Mouse (Mus musculus): Measurements from ENCODE around the gene Gse1.
A peak's percentile ranks its signal among the peaks of the same experiment; 100 is the strongest.

Gene Gse1

DNA sequence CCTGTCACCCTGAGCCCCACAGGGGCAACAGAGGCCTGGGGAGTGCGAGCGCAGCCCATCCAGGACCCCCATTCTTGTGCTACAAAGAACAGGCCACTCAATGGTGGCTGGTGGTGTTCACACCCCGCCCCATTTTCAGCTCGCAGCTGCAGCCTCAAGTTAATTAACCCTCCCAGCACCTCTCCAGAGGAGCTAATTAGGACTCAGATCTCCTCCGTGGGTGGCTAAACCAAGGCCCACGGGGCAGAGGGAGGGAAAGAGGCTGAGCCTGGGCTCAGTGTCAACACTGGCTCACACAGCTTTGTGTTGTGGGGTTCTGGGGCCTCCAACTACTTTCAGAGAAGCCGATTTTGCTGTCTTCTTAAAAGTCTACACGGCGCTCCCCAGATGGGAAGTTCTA lies 75.8 kb downstream of the Gse1 start:
- DNase-seq: no peak

DNA sequence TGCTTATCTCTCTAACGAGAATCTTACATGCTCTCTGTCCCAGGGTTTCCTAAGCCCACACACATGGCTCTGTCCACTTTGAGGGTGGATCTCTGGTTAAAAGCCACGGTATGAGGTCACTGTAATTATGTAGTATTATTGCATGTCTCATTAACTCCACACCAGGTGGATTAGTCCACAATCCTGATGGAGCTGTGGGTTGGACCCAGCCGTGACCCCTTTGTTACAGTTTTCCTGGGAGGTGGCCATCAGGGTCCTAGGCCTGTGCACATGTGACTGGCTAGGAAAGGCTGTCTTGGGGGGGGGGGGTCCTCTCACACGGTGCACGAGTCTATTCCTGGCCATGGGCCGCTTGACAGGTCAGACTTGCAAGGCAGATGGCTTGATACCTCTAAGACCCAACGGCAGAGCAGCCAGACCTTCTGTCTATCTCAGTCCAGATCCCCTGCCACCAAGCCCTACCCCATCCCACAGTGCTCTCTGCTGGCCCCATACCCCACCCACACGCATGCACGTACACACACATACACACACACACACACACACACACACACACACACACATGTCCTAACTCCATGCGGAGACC lies 77.6 kb downstream of the Gse1 start:
- no peak for DNase-seq

DNA sequence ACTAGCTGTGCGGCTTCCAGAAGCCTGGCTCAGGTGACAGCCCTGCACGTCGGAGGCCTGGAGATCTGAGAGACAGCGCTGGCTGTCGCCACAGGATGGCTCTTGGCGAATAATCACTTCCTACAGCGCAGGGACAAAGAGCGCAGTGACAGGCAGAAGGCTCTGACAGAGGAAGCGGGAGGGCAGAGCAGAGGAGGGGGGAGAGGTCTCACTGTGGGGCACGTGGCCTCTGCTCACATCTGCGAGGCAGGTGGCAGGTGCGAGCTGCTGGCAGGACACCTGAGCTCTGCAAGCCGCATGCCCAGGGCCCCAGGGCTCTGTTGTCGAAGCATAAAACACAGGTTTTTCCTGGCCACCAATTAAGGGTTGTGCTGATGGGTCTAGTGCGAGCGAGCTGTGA lies 78.8 kb downstream of the Gse1 start:
- DNase-seq: peak; percentile 79 to 91

DNA sequence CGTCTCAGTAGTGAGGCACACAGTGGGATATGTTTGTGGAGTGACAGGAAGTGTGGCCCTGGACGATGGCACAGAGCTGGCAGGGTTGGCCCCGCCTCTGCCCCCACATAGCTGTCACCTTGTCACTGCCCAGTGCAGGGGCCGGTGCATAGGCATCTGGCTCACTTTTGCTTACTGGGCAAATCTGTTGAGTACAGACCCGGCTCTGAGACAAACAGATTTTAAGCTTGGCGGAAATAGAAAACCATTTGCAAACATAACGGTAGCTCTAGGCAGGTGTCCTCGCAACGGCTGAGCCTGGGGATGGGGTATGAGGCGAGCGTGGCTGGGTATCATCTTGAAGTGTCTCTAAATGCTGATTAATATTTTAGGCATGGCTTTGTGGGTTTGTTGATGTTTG lies 79.3 kb downstream of the Gse1 start:
- DNase-seq: no peak

DNA sequence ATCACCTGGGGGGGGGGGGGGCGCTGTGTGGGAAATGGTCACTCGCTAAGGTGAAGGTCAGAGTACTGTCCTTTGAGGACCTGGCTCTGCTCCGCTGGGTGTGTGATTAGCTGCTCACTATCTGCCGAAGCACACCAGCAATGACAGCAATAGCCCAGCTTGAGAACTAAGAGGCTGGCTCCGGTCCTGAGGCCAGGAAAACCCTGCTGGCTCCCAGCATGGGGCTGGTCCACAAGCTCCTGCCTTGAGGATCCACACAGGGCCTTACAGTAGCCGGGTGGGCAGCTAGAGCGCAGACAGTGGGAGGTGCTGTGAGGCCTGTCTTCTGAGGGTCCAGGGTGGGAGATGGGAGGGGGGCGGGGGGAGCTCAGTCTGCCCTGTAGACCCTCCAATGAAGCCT lies 79.9 kb downstream of the Gse1 start:
- DNase-seq: no peak

DNA sequence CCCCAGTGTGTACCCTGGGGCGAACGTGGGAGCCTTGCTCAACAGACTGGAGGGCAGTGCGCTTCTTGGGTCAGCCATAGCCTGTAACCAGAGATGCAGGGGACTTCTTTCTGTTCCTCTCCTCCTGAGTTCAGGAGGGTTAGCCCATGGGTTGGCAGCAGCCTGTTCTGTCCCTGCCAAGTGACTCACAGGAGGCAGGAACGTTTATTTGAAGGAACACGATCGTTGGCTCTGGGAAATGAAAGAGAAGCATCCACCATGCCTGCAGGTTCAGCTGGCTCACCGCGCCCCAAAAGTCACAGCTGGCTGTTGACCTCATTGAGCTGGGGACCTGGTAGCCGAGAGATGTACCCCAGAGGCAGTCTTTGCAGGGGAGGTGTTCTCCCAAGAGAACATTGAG lies 80.3 kb downstream of the Gse1 start:
- DNase-seq: no peak

DNA sequence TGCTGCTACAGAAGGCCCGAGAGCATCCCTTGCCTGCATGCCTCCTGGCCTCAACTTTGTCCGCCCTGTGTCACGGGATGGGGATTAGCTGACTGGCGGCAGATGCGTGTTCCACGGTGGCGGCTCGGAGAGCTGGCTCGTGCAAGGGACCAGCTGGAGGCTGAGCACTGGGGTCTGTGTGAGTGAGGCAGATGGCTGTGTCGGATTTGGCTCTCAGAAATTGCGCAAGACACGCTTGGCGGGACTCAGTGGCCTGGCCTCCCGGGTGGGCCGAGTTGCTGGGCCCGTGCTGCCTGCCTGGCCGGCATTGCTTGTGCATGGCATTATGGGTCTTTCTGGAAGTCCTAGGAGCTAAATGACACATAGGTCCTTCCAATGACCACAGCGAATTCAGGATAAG lies 81.1 kb downstream of the Gse1 start:
- no peak for DNase-seq

DNA sequence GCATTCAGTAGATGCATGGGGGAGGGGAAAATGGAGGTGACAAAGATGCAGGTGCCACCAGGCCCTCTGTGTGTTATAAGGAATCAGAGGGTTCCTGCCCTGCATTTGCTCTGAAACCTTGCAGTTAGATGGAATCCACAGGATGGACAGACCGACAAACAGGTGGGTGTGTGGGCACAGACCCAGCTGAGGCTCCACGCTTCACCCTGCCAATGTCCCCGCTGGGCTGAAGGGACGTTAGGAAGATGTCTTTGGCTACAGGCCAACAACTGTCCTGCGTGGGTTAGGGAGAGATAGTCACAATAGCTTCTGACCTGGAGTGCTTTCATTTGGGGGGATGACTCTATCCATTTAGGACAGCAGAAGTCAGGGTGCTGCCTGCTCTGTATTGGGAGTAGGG lies 81.8 kb downstream of the Gse1 start:
- DNase-seq: no peak

DNA sequence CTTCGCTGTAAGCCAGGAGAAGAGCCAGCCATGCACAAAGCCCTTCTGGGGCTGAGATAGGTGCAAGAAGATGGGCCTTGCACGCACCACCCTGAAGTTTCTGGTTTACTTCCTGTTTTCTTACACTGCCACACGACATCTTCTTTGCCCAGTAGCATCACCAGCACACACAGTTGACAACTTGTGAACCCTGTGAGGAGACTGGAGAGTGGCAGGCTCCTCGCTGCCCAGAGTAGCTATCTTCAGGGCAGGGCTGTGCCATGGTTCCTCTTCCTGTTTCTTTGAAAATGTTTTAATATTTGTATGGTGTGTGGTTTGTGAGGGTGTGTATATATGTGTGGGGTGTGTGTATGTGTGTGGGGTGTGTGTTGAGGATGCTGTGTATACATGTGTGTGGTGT lies 84.2 kb downstream of the Gse1 start:
- no peak for DNase-seq

DNA sequence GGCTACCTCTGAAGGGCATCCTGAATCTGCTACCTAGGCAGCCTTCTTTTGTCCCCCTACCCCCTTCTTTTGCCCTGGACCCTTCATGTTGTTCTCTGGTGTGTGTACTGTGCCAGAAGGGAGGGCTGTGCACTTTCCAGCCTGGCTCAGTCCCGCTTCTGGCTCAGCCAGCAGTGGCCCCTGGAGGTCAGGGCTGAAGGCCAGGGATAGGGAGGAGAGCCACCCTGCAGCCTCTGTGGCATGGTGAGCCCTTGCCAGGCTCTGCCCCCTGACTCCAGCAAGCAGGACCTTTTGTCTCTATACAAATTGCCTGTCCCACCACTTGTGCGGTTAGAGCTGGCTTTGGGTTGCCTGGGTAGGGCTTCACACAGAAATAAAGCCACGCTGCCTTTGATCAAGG lies 85.4 kb downstream of the Gse1 start:
- no peak for DNase-seq

DNA sequence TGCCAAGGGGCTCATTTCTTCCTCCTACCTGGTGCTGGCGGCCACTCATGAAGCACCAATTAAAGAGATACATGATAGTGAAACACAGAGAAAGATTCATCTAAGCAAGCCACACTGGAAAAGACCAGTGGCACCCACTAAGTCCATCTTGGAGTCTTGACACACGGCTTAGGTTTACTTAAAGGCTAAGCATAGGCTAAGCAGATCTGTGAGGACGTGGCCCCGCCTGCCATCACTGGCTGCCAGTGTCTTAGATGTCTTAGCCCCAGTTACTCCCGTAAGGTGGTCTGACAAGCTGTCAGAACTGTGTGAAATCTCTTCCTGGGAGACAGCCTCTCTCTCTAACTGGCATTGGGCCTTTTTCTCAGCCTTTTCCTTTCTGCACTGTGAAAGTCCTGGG lies 86.7 kb downstream of the Gse1 start:
- no peak for DNase-seq

DNA sequence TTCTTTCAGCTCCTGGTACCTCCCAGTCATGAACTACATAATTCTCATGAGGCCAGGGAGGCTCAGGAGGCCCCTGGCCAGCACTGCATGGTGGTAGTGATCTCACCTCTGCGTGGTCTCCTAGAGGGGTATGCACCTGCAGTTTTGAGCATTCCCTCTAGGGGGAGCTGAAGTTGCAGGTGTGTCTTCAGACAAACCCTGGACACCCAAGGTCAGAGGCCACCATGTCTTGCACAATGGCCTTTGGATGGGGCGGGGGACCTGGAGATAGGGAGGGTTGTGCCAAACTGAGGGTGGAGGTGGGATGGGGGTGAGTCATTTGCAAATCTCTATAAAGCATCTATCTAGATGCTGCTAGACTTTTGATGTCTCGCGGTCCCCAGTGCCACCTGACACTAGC lies 87.4 kb downstream of the Gse1 start:
- DNase-seq: peak; percentile 50 to 52

DNA sequence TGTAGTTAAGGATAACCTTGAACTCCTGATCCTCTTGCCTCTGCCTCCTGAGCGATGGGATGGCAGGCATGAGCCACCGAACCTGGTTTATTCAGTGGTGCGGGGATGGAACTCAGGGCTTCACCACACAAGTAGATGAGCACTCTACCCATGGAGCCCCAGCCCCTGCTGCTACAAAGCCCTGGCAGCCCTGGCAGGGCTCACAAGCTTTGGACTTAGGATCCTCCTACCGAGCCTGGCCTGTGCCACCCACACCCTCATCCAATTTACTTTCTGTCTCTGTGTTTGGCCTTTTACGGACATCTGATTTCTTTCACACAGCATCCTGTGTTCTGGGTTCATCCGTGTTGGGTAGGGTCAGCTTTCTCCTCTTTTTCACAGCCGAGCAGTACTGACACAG lies 88.5 kb downstream of the Gse1 start:
- DNase-seq: no peak

DNA sequence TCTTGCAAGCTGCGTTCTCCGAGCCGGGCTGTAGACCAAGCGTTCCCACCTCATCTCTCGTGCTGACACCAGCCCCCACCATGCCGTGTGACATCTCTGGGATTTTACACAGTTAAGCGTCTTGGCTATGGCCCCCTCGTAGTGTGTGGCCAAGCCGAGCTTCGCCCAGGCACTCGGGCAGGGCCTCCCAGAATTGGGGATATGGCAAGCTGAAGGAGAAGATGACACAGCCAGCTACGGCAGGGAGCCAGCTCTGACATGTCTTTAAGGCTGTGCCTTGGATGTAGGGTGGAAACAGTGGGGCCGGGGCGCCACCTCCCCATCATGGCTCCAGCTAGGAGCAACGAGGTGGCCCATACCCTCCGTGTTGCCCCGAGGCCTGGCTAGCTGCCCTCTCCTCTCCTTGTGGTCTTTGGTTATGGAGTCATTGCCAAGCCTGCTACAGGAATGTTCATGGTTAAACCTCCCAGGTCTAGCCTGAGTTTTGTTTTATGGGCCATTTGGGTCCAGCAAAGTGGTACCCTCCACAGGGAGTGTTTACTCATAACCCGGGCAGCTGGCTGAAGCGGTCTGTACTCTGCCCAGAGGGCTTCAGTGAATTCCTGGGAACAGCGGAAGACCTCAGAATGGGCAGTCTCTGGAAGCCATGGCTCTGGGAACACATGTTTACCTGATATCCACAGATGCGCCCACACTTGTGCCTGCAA lies 89.0 kb downstream of the Gse1 start:
- no peak for DNase-seq

DNA sequence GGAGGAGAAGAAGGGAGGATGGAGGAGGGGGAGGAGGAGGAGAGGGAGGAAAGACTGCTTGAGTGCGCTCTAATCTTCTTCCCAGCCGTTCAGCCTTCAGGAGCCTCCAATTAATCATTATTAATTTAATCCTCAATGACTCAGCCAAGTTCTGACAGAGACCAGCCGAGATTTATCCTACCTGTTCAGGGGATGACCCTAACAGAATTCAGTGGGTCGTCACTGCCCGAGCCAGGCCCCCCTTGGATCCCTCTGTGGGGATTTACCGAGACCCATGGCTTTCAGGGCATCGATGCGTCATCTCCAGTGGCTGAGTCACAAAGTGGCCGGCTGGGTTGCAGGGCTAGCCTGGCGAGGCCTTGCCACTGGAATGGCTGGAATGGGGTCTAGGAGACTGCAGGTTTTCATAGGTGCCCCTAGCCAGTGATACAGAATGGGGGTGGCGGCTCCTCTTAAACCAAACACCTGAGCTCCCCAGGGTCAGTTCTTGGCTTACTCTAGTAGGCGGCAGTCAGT lies 90.3 kb downstream of the Gse1 start:
- DNase-seq: no peak

DNA sequence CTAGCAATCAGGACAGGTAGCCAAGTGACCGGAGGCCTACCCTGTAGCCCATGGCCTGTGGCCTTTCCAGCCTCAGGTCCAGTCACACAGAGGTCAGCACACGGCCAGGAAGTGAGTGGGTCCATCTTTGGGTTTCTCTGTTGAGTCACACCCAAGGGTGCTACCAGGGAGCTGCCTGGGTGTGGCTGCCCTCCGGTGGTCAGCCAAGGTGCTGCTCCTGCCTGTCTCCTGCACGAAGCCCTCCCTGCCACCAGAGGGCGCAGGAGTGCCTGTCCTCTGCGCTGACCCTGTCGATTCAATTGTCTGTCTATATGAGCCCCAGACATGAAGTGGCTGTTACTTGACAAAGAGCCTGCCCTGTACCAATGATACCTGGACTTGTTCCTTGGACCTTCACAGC lies 91.2 kb downstream of the Gse1 start:
- DNase-seq: peak; percentile 79 to 83

DNA sequence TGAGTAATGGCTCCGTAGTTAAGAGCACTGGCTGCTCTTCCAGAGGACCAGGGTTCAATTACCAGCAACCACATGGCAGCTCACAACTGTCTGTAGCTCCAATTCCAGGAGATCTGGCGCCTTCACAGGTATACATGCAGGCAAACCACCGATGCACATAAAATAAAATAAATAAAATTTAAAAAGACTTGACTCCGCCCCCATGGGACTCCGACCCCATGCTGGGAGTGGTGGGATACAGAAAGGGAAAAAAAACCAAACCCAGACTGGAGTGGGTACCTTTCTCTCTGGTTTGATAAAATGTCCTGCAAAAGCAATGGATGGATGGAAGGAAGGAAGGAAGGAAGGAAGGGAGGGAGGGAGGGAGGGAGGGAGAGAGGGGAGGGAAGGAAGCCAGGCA lies 91.9 kb downstream of the Gse1 start:
- no peak for DNase-seq

DNA sequence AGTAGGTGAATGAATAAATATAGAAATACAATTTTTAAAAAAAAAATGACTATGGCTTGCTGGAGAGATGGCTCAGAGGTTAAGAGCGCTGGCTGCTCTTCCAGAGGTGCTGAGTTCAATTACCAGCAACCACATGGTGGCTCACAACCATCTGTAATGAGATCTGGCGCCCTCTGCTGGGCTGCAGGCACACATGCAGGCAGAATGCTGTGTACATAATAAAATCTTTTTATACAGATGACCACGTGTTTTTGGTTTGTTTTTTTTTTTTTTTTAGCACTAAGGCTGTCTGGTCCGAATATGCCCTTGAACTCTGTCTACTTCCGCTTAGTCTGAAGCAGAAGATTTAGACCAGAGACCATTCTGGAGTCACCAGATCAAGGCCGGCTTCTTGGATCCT lies 93.5 kb downstream of the Gse1 start:
- DNase-seq: peak; percentile 45 to 51

DNA sequence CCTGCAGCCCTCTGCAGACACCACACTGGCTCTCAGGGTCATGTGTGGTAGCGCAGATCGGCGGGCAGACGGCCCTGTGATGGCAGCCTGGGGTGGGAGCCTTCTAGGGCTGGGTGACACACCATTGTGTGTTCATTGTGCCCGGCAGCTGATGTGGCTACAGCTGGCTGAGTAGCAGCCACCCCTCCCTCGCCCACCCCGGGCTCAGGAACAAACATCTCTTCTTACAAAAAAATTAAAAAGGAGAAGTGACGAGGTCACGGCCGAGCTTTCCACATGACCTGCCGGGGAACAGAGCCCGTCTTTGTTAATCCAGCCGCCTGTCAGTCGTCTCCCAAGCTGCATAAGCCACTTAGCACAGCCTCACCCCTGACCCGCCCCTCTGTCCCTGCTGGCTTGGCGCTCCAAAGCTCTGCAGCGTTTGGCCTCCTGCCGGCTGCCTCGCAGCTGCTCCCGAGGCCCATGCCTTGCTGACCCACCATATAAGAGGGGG lies 94.7 kb downstream of the Gse1 start:
- DNase-seq: no peak

DNA sequence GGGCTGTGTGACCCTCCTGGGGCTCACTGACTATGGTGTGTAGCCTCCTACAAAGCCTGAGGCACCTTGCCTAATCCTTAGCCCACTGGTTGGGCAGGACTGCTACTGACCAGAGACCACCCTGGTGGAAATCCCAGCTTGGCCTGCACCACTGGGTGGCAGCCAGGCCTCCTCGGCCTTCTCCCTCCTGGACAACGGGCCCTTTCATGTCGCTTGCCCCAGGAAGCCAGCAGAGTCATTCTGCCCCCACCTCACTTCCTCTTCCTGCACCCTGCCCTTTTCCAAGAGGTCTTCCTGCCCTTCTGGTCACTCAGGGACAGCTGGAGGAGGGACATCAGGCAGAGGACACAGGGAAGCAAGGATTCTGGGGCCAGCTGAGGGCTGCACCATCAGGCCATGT lies 96.3 kb downstream of the Gse1 start:
- no peak for DNase-seq

DNA sequence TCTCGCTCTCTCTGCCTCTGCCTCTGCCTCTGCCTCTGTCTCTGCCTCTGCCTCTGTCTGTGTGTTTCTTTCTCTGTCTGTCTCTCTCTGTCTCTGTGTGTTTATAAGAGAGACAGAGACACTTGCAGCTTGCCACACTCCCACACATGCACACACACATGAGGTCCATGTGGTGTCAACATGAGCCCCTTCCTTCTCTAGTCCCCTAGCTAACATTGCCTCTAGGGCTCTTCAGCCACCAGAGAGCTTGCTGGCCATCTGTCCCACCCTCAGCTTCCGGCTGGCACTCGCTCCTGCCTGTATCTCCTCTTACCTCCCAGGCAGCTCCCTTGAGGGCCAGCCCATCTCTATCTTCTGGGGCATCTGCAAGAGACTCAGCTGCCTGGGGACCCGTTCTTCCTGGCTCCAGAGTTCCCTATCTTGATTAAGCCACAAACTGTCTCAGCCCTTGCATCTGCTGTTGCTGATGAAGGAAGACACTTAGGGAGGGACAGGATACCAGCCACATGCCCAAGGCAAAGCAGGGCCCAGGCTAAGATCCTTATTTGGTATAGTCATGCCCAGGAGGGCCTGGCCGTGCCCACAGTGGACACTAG lies 97.0 kb downstream of the Gse1 start:
- no peak for DNase-seq

DNA sequence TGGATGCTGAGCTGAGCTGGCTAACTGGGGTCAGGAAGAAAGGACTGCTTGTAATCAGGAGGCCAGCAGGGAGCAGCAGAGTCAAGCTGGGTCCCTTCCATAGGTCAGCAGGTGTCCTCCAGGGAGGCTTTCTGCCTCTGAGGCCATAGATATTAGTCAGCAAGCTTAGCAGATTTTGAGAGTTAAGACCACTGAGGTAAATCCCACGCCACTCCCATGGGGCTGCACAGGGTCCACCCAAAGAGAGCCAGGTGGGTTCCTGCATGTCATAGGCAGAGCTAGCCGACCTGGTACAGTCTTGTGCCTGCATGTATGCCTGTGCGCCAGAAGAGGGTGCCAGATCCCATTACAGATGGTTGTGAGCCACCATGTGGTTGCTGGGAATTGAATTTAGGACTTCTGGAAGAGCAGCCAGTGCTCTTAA lies 98.9 kb downstream of the Gse1 start:
- peak; percentile 39 to 40 for DNase-seq

DNA sequence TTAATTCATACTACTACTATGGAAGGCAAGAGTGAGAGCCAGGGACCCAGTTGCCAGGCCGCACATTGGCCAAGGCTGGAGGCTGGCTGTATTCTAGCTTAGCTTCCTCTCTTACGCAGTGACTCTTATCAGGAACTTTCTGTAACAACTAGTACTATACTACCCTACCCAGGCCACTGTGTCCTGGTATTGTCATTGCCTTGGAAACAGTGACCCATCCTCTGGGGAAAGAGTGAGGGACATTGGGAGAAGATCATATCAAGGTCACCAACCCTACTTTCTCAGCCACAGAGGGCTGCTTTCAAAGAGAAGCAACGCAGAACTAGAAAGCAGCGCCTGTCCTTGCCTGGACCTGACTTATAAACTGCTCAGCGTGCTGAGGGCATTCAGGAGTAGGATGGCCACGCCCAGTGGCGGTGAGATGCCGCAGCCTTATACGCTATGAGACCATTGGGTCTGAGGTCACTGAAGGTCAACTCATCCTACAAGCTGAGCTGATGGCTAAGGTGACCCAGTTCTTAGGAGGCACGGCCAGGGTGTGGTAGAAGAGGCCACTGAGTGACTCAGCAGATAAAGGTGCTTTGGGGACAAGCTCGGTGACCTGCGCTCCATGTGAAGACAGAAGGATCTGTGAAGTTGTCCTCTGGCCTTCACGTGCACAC lies 100.2 kb downstream of the Gse1 start:
- no peak for DNase-seq

Data from thymus, postnatal 36 days (tissue).